Mouse (Mus musculus) cerebellum, adult 2 months (tissue): Measurements from ENCODE around the gene Tnip1. TPM values are rescaled to one million over a fixed set of nuclear protein-coding genes. Genes with fewer than 3 reads are reported as not detected.

Experiments
- DNase-seq, 2 experiments: peaks; one replicate each; pipeline ENCODE4 v3.0.0; 2021
- H3K27ac ChIP-seq: fragments of 200-500 bp; 2 replicates; pipeline ENCODE4 v1.5.1; 2012; ENCODE audit warnings: low read length, control low read depth, inconsistent platforms; ENCODE audit not compliant: insufficient read depth
- H3K27me3 ChIP-seq: fragments of 200-500 bp; 2 replicates; pipeline ENCODE4 v1.6.1; 2012; ENCODE audit warnings: inconsistent platforms, mild to moderate bottlenecking, low read length, moderate library complexity; ENCODE audit not compliant: control insufficient read depth, insufficient read depth
- H3K4me1 ChIP-seq: fragments of 200-500 bp; 2 replicates; pipeline ENCODE4 v1.6.1; 2011; ENCODE audit warnings: low read length; ENCODE audit not compliant: control insufficient read depth, insufficient read depth
- H3K4me3 ChIP-seq: fragments of 200-500 bp; replicated peaks from 2 replicates; pipeline ENCODE3; 2011; ENCODE audit warnings: mild to moderate bottlenecking, low read depth, low read length, control low read depth; ENCODE audit not compliant: insufficient read depth
- CTCF ChIP-seq: fragments of 200-500 bp; IDR thresholded peaks from 2 replicates; pipeline ENCODE4 v1.5.1; 2011; ENCODE audit warnings: low read depth, mild to moderate bottlenecking, control low read depth, low read length, moderate library complexity, borderline replicate concordance; ENCODE audit not compliant: insufficient read depth
- POLR2A ChIP-seq: fragments of 200-500 bp; IDR thresholded peaks from 2 replicates; pipeline ENCODE4 v1.6.1; 2011; ENCODE audit warnings: low read length, control low read depth, borderline replicate concordance; ENCODE audit not compliant: insufficient read depth
- WGBS: fragments of 180-500 bp; shearing (Covaris S2); methylation state at CpG from one replicate; pipeline ENCODE4 v1.1.7; 2018; 5-methylcytosine and 5-hydroxymethylcytosine counted together
- polyA plus RNA-seq: library from polyadenylated mRNA; depleted of rRNA; stranded (reverse); fragments of >200 nt; gene quantifications from 2 replicates; pipeline ENCODE4 v1.2.3, GENCODE M21; 2012

The Tnip1 gene
- polyA plus RNA-seq, 1 experiment = 31.1 TPM

- WGBS = 78% methylated on average over 8 of the region's 8 CpGs
- Histone ChIP-seq H3K27me3 (no peaks in the 10 kb centered on the region), H3K27ac (no peak overlapping the region), H3K4me1 (no peaks in the 10 kb centered on the region), H3K4me3 (no peak overlapping the region)
- TF ChIP-seq POLR2A = no peak
- no peak for TF ChIP-seq CTCF
- DNase-seq = no peak
Measured at GRCm38 (mm10) chr11:54988754-54989349, 26.1 kb upstream of the Tnip1 start.

GRCm38 (mm10) chr11:54987974-54988373 lies 25.3 kb upstream of the Tnip1 start:
- H3K27me3 ChIP-seq = no peaks in the 10 kb centered on the region
- H3K27ac ChIP-seq = no peak overlapping the region
- DNase-seq = peak in 1 of 2 experiments; percentile 30
- TF ChIP-seq POLR2A (no peak), CTCF (peak; percentile 65)
- WGBS = 97% methylated on average over 1 of the region's 1 CpGs
- H3K4me3 ChIP-seq = no peak overlapping the region
- H3K4me1 ChIP-seq = no peaks in the 10 kb centered on the region

DNA sequence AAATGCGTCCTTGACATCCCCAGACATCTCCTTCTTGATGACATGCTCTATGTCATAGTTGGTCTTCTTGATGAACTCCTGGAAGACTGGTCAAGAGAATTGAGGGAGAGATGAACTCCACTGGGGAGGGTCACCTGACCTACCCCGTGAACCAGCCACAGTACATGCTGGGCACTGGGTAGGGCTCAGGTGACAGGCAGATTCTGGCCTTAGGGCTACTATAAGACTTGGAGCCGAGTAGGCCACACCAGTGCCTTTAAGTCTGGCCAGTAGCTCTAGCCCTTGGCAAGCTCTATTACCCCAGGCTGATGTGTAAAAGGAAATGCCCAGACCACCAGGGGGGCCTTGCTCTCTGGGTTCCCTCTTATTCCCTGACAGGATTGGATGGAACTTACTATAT lies 22.4 kb upstream of the Tnip1 start:
- no peaks in the 10 kb centered on the region for H3K27me3 ChIP-seq
- no peak overlapping the region for H3K4me3 ChIP-seq
- no peak for DNase-seq
- WGBS = 74% methylated on average over 3 of the region's 3 CpGs
- H3K4me1 ChIP-seq = no peaks in the 10 kb centered on the region
- TF ChIP-seq CTCF (no peak), POLR2A (no peak)
- no peak overlapping the region for H3K27ac ChIP-seq

DNA sequence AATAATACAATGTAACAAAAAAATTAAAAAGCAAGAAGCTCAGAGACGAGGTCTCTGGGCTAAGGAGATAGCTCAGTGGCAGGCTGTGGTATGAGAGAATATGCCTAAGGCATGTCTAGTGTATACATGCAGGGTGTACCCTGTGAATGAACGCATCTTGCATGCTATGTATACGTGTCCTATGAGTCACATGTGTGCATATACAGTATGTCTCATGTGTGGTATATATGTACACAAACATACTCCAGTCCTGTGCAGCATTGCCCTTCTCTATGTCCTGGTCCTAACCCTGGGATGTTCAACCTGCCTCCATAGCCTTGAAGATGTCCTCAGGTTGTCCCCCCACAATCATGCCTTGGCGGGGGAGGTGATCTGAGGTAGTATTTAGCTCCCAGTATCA lies 21.9 kb upstream of the Tnip1 start:
- Histone ChIP-seq H3K27ac (no peak overlapping the region), H3K27me3 (no peaks in the 10 kb centered on the region), H3K4me3 (no peak overlapping the region), H3K4me1 (no peaks in the 10 kb centered on the region)
- DNase-seq = no peak
- TF ChIP-seq POLR2A (no peak), CTCF (no peak)
- 63% methylated on average over 4 of the region's 4 CpGs for WGBS

DNA sequence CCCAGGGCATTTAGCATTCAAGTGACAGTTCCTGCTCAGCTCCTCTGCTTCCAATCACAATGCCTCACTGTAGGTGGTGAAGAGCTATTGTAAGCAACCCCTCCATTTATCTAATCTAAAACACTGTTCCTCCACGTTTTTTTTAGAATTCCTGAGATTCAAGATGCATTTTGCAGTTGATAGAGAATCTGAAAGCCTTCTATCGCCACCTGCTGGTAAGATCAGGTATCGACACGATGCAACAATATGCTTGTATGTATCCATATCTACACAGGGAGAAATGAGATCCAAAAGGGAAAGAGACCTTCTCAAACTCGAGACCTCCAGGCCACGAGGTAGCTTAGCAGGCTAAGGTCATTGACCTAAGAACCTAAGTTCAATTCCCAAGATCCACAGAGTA lies 21.4 kb upstream of the Tnip1 start:
- no peak for TF ChIP-seq POLR2A
- TF ChIP-seq CTCF = peak; percentile 58; the same call in 1 of the 2 replicates
- peak; percentile 61 to 78 for DNase-seq
- WGBS = under 1% methylated on average over 6 of the region's 6 CpGs
- no peak overlapping the region for H3K4me3 ChIP-seq
- no peak overlapping the region for H3K27ac ChIP-seq
- no peaks in the 10 kb centered on the region for H3K4me1 ChIP-seq
- H3K27me3 ChIP-seq = no peaks in the 10 kb centered on the region

- TF ChIP-seq CTCF = no peak
- no peak for TF ChIP-seq POLR2A
- no peaks in the 10 kb centered on the region for H3K4me1 ChIP-seq
- H3K27ac ChIP-seq = no peak overlapping the region
- no peaks in the 10 kb centered on the region for H3K27me3 ChIP-seq
- DNase-seq = no peak
- WGBS = 81% methylated on average over 6 of the region's 6 CpGs
- no peak overlapping the region for H3K4me3 ChIP-seq
Measured at GRCm38 (mm10) chr11:54982520-54982919, 19.8 kb upstream of the Tnip1 start.

DNA sequence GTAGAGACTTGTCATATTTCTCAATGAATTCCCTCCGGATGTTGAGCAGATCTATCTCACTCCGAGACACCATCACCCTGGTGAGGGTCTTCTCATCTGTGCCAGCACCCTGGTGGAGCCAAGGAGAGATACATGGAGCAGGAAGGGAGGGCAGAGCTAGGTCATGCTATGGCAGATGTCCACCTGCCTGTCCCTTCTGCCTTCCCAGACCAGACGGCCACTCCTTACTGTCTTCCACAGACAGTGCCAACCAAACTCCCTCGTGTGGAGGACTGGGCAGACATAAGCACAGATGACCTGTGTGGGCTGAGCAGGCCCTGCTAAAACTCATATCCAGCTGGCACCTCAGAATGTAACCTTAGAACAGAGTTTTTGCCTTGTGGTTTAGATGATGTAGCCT lies 18.9 kb upstream of the Tnip1 start:
- no peak for DNase-seq
- WGBS = 35% methylated on average over 4 of the region's 4 CpGs
- H3K27me3 ChIP-seq = no peaks in the 10 kb centered on the region
- TF ChIP-seq CTCF (no peak), POLR2A (no peak)
- H3K27ac ChIP-seq = no peak overlapping the region
- H3K4me3 ChIP-seq = no peak overlapping the region
- no peaks in the 10 kb centered on the region for H3K4me1 ChIP-seq

DNA sequence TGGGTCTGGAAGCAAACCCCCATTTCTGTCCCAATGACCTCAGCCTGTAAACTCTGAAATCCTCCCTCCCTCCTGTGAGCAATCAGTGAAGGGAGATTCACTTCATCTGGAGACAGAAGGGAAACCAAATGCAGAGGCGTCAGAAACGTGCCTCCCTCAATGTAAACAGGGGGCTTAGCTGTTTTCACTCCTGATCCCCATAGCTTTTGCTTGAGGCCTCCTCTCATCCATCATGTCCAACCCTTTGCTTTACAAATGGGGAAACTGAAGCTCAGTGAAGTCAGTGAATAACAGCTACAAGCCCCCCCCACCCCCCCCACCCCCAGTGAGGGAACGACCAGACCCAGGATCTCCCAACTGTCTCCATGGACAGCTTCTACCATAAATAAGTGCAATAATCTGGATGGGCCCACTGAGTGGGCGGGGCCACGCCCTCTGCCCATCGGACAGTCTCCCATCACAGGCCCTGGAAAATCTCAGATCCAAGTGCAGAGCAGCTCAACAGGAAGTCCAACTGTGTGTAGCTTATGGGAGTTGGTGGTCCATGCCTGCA lies 14.7 kb upstream of the Tnip1 start:
- 67% methylated on average over 6 of the region's 6 CpGs for WGBS
- Histone ChIP-seq H3K4me3 (no peak overlapping the region), H3K27ac (no peak overlapping the region), H3K4me1 (peaks cover 3% of the 10 kb centered on the region), H3K27me3 (no peaks in the 10 kb centered on the region)
- TF ChIP-seq POLR2A (no peak), CTCF (no peak)
- DNase-seq = no peak

GRCm38 (mm10) chr11:54976351-54976750 lies 13.6 kb upstream of the Tnip1 start:
- peaks cover 3% of the 10 kb centered on the region for H3K4me1 ChIP-seq
- no peak for TF ChIP-seq CTCF
- no peak for TF ChIP-seq POLR2A
- no peak for DNase-seq
- H3K27me3 ChIP-seq = no peaks in the 10 kb centered on the region
- H3K4me3 ChIP-seq = no peak overlapping the region
- WGBS = 93% methylated on average over 2 of the region's 2 CpGs
- no peak overlapping the region for H3K27ac ChIP-seq
